Mouse (Mus musculus): ENCODE results near the gene Ctdspl2. TPM values are rescaled to one million over a fixed set of nuclear protein-coding genes. Genes with fewer than 3 reads are reported as not detected.

Gene Ctdspl2
- polyA plus RNA-seq, 1 experiment from 2014 or later, result 46.3 TPM

GRCm38 (mm10) chr2:122028756-122029700, 73.2 kb downstream of the Ctdspl2 start:
- peak overlapping the region; percentile 84 for H3K27ac ChIP-seq (replicated peaks; ENCODE audit: low read depth, low read length)
- peak; percentile 51 for ATAC-seq (ENCODE audit: low read depth)
- peak; percentile 31 for DNase-seq (ENCODE audit: low spot score)
- peaks cover 12% of the 10 kb centered on the region; the same call in 1 of the 2 replicates for H3K36me3 ChIP-seq (ENCODE audit: control insufficient read depth, insufficient read depth, low read length)
- peak overlapping the region; percentile 66 for H3K4me2 ChIP-seq (ENCODE audit: low read depth, low read length)
- H3K9ac ChIP-seq (ENCODE audit: low read depth, low read length), result peak overlapping the region; percentile 94
- H3K4me3 ChIP-seq (ENCODE audit: low read depth, low read length), result peak overlapping the region; percentile 97
- peaks cover 8% of the 10 kb centered on the region for H3K4me1 ChIP-seq (ENCODE audit: control insufficient read depth, insufficient read depth, low read length)
- 2% methylated on average over 23 of the region's 71 CpGs for WGBS
- no peaks in the 10 kb centered on the region for H3K27me3 ChIP-seq (replicated peaks; ENCODE audit: control insufficient read depth, insufficient read depth, low read length)
- no peaks in the 10 kb centered on the region for H3K9me3 ChIP-seq (ENCODE audit: control insufficient read depth, low read length)

GRCm38 (mm10) chr2:122031970-122032369, 76.2 kb downstream of the Ctdspl2 start:
- Histone ChIP-seq H3K9ac (ENCODE audit: low read depth, low read length) (no peak overlapping the region), H3K27ac (replicated peaks; ENCODE audit: low read depth, low read length) (no peak overlapping the region), H3K4me3 (ENCODE audit: low read depth, low read length) (no peak overlapping the region), H3K27me3 (replicated peaks; ENCODE audit: control insufficient read depth, insufficient read depth, low read length) (no peaks in the 10 kb centered on the region), H3K9me3 (ENCODE audit: control insufficient read depth, low read length) (no peaks in the 10 kb centered on the region), H3K4me2 (ENCODE audit: low read depth, low read length) (no peak overlapping the region), H3K4me1 (ENCODE audit: control insufficient read depth, insufficient read depth, low read length) (peaks cover 8% of the 10 kb centered on the region), H3K36me3 (ENCODE audit: control insufficient read depth, insufficient read depth, low read length) (peaks cover 21% of the 10 kb centered on the region; the same call in 1 of the 2 replicates)
- ATAC-seq (ENCODE audit: low read depth) (no peak), DNase-seq (ENCODE audit: low spot score) (no peak)
- WGBS, result 79% methylated on average over 6 of the region's 6 CpGs

GRCm38 (mm10) chr2:122036064-122036463, 80.3 kb downstream of the Ctdspl2 start:
- no peak overlapping the region for H3K9ac ChIP-seq (ENCODE audit: low read depth, low read length)
- no peaks in the 10 kb centered on the region for H3K27me3 ChIP-seq (replicated peaks; ENCODE audit: control insufficient read depth, insufficient read depth, low read length)
- H3K36me3 ChIP-seq (ENCODE audit: control insufficient read depth, insufficient read depth, low read length), result peaks cover 38% of the 10 kb centered on the region
- no peak overlapping the region for H3K4me3 ChIP-seq (ENCODE audit: low read depth, low read length)
- ATAC-seq (ENCODE audit: low read depth), result no peak
- H3K4me1 ChIP-seq (ENCODE audit: control insufficient read depth, insufficient read depth, low read length), result no peaks in the 10 kb centered on the region
- H3K27ac ChIP-seq (replicated peaks; ENCODE audit: low read depth, low read length), result no peak overlapping the region
- 88% methylated on average over 3 of the region's 3 CpGs for WGBS
- H3K4me2 ChIP-seq (ENCODE audit: low read depth, low read length), result no peak overlapping the region
- H3K9me3 ChIP-seq (ENCODE audit: control insufficient read depth, low read length), result no peaks in the 10 kb centered on the region
- DNase-seq (ENCODE audit: low spot score), result no peak

- Histone ChIP-seq H3K9me3 (ENCODE audit: control insufficient read depth, low read length) (no peaks in the 10 kb centered on the region), H3K4me3 (ENCODE audit: low read depth, low read length) (no peak overlapping the region), H3K4me1 (ENCODE audit: control insufficient read depth, insufficient read depth, low read length) (no peaks in the 10 kb centered on the region), H3K9ac (ENCODE audit: low read depth, low read length) (no peak overlapping the region), H3K27me3 (replicated peaks; ENCODE audit: control insufficient read depth, insufficient read depth, low read length) (no peaks in the 10 kb centered on the region), H3K36me3 (ENCODE audit: control insufficient read depth, insufficient read depth, low read length) (peaks cover 51% of the 10 kb centered on the region), H3K4me2 (ENCODE audit: low read depth, low read length) (no peak overlapping the region), H3K27ac (replicated peaks; ENCODE audit: low read depth, low read length) (no peak overlapping the region)
- ATAC-seq (ENCODE audit: low read depth) (no peak), DNase-seq (ENCODE audit: low spot score) (no peak)
Measured at GRCm38 (mm10) chr2:122043926-122044325, 88.1 kb downstream of the Ctdspl2 start.

GRCm38 (mm10) chr2:122059365-122060115, 103.7 kb downstream of the Ctdspl2 start:
- ATAC-seq (ENCODE audit: low read depth) (no peak), DNase-seq (ENCODE audit: low spot score) (no peak)
- Histone ChIP-seq H3K4me2 (ENCODE audit: low read depth, low read length) (no peak overlapping the region), H3K36me3 (ENCODE audit: control insufficient read depth, insufficient read depth, low read length) (peaks cover 47% of the 10 kb centered on the region), H3K9ac (ENCODE audit: low read depth, low read length) (no peak overlapping the region), H3K27me3 (replicated peaks; ENCODE audit: control insufficient read depth, insufficient read depth, low read length) (no peaks in the 10 kb centered on the region), H3K9me3 (ENCODE audit: control insufficient read depth, low read length) (no peaks in the 10 kb centered on the region), H3K27ac (replicated peaks; ENCODE audit: low read depth, low read length) (no peak overlapping the region), H3K4me1 (ENCODE audit: control insufficient read depth, insufficient read depth, low read length) (no peaks in the 10 kb centered on the region), H3K4me3 (ENCODE audit: low read depth, low read length) (no peak overlapping the region)
- 84% methylated on average over 11 of the region's 11 CpGs for WGBS

Small RNA genes within 50 kb of the gene (microRNA-seq; reads per million reads assigned to microRNA genes)
- not detected for gene Gm47314 (ENCODE audit: borderline number of aligned reads)

Other genes starting within 250 kb of the Ctdspl2 start
- gene Frmd5, start 148.9 kb upstream of the Ctdspl2 start, polyA plus RNA-seq (2014; fragmentation: Nextera tagmentation; extraction: Ambion mirVana), result 1.4 and 2.1 TPM in 2 replicates
- gene Casc4, start 89.0 kb upstream of the Ctdspl2 start, polyA plus RNA-seq (2014; fragmentation: Nextera tagmentation; extraction: Ambion mirVana), result 22.5 and 23.6 TPM in 2 replicates
- 0.11 and 0.50 TPM in 2 replicates for gene Mageb3, start 91 bp downstream of the Ctdspl2 start, polyA plus RNA-seq (2014; fragmentation: Nextera tagmentation; extraction: Ambion mirVana)
- gene Eif3j1, start 72.5 kb downstream of the Ctdspl2 start, polyA plus RNA-seq (2014; fragmentation: Nextera tagmentation; extraction: Ambion mirVana), result 10.9 and 13.1 TPM in 2 replicates
- 9.3 and 9.8 TPM in 2 replicates for gene Spg11, start 162.4 kb downstream of the Ctdspl2 start, polyA plus RNA-seq (2014; fragmentation: Nextera tagmentation; extraction: Ambion mirVana)
- 353 and 386 TPM in 2 replicates for gene B2m, start 191.7 kb downstream of the Ctdspl2 start, polyA plus RNA-seq (2014; fragmentation: Nextera tagmentation; extraction: Ambion mirVana)
- 0.10 TPM in 1 of 2 replicates, not detected in the other for gene Trim69, start 204.7 kb downstream of the Ctdspl2 start, polyA plus RNA-seq (2014; fragmentation: Nextera tagmentation; extraction: Ambion mirVana)
- 0.08 TPM in 1 of 2 replicates, not detected in the other for gene Patl2, start 230.2 kb downstream of the Ctdspl2 start, polyA plus RNA-seq (2014; fragmentation: Nextera tagmentation; extraction: Ambion mirVana)
- gene Terb2, start 230.3 kb downstream of the Ctdspl2 start, polyA plus RNA-seq (2014; fragmentation: Nextera tagmentation; extraction: Ambion mirVana), result not detected in 2 replicates

Data from embryonic facial prominence, embryonic 14.5 days (tissue).